Mouse (Mus musculus): ENCODE data around the gene 1700022I11Rik. TPM values are rescaled to one million over a fixed set of nuclear protein-coding genes. Genes with fewer than 3 reads are reported as not detected.

The 1700022I11Rik gene
- total RNA-seq (2021) = not detected

GRCm38 (mm10) chr4:42969304-42969703, at the start of gene 1700022I11Rik:
1700022I11Rik (plus strand) TSS chr4:42969604.
- no peak for DNase-seq

DNA sequence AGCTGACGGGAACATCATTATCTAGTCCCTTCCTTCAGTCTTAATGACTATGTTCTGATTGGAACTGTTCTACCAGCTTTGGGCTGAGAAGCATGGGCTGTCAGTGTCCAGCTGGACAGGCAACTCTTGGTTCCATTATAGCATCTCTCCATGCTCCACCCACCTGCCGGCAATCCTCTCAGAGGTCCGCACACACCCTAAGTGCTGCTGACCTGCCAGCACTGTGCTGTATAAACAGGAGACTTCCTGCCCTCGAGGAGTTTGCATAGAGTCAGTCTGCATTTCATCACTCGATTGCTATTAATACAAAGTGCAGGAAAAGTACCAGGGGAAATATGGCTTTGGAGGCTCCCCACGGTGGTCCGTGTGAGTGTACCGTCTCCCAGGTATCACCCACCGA, 48.7 kb upstream of the 1700022I11Rik start:
- DNase-seq = peak; percentile 2

DNA sequence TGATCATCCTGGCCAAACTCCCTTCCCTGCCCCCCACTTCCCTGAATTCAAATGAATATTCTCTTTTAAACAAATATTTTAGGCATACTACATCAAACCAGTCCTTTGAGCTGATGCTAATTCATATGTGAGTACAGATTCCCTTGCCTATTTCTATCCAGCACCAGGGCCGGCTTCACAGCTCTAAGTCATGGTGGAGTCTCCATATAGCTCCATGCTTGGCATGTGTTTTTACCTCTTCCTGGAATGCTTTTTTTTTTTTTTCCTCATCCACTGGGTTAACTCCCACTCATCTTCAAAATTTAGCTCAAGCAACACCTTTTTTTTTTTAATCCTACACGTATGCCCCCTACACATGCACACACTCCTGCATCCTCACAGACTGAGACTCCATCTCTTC, 47.9 kb upstream of the 1700022I11Rik start:
- peak; percentile 1 for DNase-seq

- DNase-seq = peak; percentile 0
Observed at GRCm38 (mm10) chr4:42922056-42922455, 47.3 kb upstream of the 1700022I11Rik start.

DNA sequence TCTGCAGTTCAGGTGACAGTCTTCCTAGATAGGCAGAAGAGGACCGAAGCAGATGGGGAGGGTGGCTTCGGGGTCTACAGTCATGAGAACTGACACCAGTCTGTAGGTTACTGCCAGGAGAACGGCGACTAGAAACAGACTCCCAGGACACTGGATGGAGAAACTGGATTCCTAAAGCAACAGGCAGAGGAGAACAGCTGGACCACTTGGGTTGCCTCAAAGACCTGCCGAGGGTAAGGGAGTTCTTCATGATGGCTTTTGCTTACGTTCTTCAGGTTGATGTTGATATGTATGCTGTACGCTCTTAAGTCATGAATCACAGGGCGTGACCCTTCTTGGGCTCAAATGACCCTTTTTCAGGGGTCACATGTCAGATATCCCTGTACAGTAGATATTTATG, 46.9 kb upstream of the 1700022I11Rik start:
- peak; percentile 2 for DNase-seq

DNA sequence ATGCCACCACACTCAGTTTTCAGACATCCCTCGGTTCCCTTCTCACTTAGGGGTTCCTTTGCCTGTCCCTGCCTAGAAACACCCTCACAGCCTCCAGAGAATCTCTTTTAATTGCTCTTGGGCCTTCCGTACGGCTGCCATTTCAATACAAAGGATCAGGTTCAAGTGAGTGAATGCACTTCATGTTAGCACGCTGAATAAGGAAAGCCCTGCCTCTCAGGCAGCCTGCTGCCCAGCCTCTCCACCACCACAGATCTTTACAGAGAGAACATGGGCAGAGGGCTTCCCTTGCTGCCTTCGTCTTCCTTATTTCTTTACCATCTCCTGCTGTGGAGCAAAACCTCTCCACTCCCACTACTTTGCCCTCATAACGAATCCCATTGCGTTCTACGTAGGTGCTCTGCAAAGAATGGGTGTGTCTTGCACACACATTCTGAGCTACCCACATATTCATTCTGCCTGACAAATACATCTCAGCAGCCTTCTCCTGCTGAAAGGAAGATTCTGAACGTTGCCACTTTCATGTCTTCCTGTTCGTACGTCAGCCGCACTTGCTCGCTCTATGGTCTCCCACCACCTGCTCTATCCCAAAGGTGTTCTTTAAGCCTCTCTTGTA, 45.2 kb upstream of the 1700022I11Rik start:
- peak; percentile 1 for DNase-seq

DNA sequence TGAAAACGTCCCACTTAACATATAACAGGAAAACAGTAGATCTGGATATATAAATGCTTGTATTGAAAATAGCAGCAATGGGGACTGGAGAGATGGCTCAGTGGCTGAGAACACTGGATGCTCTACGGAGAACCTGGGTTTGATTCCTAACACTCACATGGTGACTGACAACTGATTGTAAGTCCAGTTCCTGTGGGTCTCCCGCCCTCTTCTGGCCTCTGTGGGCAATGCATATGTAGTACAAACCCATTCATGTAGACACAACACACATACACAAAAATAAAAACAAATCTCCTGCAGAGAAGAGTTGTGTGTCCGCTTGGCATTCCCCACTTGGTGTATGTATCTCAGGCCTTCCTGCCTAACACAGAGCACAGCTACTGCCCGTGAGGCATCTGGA, 41.2 kb upstream of the 1700022I11Rik start:
- DNase-seq = peak; percentile 3

GRCm38 (mm10) chr4:42928952-42929351, 40.5 kb upstream of the 1700022I11Rik start:
- peak; percentile 3 for DNase-seq

DNA sequence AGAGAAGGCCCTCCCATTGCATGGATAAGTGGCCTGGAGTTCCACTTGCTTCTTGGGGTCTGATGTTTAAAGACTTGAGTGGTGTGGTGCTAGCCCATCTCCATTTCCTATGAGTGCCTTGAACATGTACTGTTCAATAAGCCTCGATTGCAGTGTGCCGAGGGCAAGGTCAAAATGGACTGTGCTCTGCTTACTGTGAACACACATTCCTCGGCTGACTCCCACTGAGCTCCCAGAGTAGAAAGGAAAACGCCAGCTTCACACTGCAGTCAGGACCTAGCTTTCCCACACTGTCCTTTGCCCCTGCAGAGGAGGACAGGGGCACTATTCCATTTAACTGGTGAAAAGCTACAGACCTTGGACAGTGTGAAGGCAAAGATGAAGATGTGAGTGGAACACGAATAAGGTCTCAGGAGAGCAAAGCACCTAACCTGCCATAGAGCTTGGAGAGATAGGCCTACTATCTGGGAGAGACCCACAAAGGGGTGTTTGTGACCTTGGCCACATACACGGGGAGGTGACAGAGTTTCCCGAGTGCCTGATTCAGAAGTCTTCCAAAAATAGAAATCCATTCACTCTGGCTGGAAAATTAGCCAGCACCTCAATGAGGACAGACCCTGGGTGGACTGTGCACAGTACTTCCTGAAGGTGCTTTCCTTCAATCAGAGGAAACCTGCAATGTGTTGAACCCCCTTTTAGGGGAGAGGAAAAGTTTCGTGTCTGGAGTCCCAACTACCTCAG, 37.0 kb upstream of the 1700022I11Rik start:
- DNase-seq = peak; percentile 34

GRCm38 (mm10) chr4:42933630-42934029, 35.8 kb upstream of the 1700022I11Rik start:
- DNase-seq = peak; percentile 83

DNA sequence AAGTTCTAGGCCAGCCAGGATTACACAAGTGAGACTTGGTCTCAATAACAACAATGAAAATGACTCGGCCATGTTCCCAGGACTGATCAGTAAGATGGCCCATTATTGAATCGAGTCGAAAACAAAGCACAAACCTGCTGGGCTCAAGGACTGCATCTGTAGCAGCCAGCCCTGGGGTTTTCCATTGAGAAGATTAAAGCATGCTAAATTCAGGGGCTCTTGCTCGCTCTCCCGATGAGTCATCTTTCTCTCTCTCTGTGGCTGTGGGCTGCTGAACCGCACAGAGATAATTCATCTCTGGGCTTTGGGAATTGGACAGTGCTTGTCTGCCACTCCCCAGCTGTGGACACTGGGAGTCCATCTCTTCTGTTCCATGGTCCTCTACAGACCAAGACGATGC, 28.0 kb upstream of the 1700022I11Rik start:
- DNase-seq = no peak

DNA sequence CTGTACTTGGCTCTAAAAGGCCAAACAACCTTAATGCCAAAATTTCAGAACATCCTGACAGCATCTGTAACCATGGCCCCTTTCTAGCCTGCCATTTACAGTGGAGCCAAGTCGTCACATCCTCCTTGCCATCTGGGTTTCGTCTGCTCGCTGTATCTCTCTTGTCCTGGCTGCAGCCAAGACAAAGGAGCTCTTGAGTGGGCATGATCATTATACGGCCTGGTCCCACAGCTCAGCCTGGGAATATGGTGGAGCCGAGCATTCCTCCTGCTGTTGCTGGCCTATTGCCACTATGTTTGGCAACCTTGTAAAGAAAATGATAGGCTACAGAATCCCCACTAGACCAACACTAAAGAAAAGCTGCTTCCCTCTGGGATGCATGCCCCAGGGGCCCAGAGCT, 26.1 kb upstream of the 1700022I11Rik start:
- no peak for DNase-seq

GRCm38 (mm10) chr4:42944185-42944584, 25.2 kb upstream of the 1700022I11Rik start:
- DNase-seq = no peak

- DNase-seq = peak; percentile 72
Observed at GRCm38 (mm10) chr4:42945043-42945442, 24.4 kb upstream of the 1700022I11Rik start.

DNA sequence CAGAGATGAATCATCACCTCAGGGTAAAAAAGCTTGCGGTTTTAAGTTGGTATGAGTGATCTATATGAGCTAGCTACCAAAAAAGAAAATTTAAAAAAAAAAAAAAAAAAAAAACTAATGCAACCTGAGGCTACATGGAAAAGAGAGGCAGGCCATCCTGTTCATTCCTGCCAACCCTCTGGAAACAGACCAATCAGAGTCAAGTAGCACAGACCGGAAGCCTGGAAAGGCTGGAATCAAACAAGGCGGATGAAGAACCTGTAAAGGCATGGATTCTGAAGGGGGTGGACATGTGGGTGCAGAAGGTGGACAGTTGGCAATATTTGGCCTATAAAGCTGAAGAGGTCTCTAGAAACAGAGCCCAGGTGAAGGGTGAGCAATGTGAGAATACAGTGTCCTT, 24.0 kb upstream of the 1700022I11Rik start:
- DNase-seq = no peak

DNA sequence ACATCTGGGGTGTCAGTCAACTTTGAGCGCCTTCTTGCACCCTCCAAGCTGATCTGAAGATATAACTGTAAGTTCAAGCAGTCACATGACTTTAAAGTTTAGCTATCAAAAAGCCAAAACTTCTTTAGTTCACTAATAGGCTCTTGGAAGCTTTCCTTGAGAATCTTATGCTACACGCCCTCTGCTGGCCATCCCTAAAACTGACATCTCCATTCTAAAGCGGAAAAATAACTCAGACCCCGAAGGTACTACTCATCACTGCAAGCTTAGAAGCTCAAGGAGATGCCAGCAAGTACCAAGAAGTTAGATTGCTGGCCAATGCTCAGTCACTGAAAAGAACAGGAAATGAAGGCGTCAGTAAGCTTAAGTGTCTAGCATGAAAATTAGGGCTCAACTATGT, 23.5 kb upstream of the 1700022I11Rik start:
- DNase-seq = peak; percentile 71

GRCm38 (mm10) chr4:42946733-42947290, 22.6 kb upstream of the 1700022I11Rik start:
- DNase-seq = no peak

GRCm38 (mm10) chr4:42948527-42948926, 20.9 kb upstream of the 1700022I11Rik start:
- no peak for DNase-seq

GRCm38 (mm10) chr4:42949051-42949675, 20.2 kb upstream of the 1700022I11Rik start:
- DNase-seq = no peak

- DNase-seq = peak; percentile 99
Observed at GRCm38 (mm10) chr4:42949676-42950051, 19.7 kb upstream of the 1700022I11Rik start, which contains the start of gene Dnajb5. Dnajb5 (plus strand) TSS chr4:42949814.

GRCm38 (mm10) chr4:42950065-42950558, 19.3 kb upstream of the 1700022I11Rik start:
- peak; percentile 95 for DNase-seq

DNA sequence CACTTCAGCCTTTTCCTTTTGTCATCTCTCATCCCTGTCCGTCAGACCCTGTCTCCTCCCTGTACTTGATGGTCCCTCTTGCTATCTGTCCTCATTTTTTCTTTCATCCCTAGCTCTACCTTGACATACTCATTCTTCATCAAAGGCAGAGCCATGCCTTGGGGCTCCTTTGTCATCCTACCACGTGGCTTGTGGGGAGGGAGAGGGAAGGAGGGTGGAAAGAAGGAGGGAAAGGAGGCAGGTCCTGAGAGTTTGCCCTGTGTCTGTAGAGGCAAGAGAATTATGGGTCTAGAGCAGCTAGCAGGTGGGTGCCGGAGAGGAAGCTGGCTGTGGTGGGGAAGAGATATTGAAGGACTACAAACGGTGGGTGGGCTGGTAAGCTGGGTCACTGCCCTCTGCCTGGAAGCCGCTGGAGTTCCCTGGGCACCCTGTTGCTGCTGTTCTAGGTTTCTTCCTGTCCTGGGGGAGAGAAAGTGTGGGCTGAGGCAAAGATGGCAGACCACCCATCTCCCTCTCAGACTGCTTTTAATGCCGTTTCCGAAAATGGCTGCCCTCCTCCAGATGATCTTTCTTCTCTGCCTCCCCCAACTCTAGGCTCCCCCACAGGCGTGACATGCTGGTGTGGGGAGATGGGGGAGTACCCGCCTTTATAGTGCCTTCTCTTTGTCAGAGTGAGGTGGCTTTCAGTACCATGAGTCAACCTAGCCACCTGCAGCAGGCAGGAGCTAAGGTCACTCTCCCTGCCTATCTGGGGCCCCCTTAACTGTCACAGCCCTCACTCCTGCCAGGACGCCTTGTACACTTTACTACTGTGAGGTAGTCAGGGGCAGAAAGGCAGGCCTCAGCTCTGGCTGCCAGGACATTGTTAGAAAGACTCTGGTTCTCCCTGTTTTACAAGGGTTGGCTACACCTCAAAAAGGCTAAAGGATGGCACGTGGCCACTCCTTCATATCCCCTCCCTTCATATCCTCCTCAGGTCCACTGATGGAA, 17.9 kb upstream of the 1700022I11Rik start:
- peak; percentile 25 for DNase-seq

All from heart, postnatal 4 days (tissue).